Mouse (Mus musculus) G1E (cell line): ENCODE measurements around the gene B4galt2.

Source experiments
- CTCF ChIP-seq: IDR thresholded peaks from 2 replicates; pipeline ENCODE4 v1.5.1; 2012; ENCODE audit warnings: low read depth, low read length, inconsistent platforms, mixed read lengths
- GATA1 ChIP-seq: IDR thresholded peaks from 2 replicates; pipeline ENCODE4 v1.6.1; 2012; ENCODE audit warnings: borderline replicate concordance, low read length, inconsistent platforms, mixed read lengths
- GATA2 ChIP-seq: IDR thresholded peaks from 2 replicates; pipeline ENCODE4 v1.6.1; 2012; ENCODE audit warnings: low read depth, low read length, inconsistent platforms, borderline replicate concordance
- POLR2AphosphoS5 ChIP-seq: IDR thresholded peaks from 2 replicates; pipeline ENCODE4 v1.6.1; 2012; ENCODE audit warnings: low read depth, low read length, inconsistent platforms; ENCODE audit not compliant: insufficient replicate concordance
- TAL1 ChIP-seq: conservative IDR thresholded peaks from 2 replicates; pipeline ENCODE4 v1.6.1; 2012; ENCODE audit warnings: low read depth, low read length, inconsistent platforms, mixed read lengths

DNA sequence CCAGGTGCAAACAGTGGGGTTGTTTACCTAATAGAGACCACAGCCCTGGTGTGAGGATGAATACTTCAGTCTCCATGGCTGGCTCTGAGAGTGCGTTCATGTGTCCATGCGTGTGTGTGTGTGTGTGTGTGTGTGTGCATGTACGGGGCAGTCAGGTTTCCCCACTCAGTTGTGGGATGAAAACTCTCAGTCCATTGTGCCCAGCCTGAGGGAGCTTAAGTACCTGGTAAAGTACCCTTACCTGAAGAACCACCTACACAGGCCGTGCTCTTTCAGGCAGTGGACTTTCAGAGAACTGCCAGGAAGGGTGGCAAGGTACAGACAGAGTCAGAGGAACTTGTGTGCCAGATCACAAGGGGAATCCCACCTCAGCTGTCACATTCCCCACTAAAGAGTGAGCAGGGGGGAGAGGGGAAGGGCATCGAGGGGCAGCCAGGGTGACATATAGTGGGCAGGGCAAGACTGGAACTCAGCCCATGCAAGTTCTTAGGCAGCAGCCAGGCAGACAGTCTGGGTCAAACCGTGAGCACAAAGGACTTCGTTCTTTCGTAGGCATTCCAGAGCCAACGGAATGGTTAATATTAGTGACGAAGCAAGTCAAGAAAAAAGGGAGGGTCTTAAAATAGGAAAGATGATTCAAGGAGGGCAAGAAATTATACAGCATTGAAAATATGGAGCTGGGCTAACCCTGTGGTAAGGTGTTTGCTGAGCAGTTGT lies 31.0 kb downstream of the B4galt2 start:
- no peak for TF ChIP-seq CTCF
- TF ChIP-seq TAL1: no peak
- TF ChIP-seq POLR2AphosphoS5: no peak
- no peak for TF ChIP-seq GATA1
- no peak for TF ChIP-seq GATA2
